Mouse (Mus musculus): ENCODE data around the gene Cd300ld5. TPM values are rescaled to one million over a fixed set of nuclear protein-coding genes. Genes with fewer than 3 reads are reported as not detected.

Gene Cd300ld5
- total RNA-seq (2023), result 6.3 and 17.1 TPM in 2 replicates

DNA sequence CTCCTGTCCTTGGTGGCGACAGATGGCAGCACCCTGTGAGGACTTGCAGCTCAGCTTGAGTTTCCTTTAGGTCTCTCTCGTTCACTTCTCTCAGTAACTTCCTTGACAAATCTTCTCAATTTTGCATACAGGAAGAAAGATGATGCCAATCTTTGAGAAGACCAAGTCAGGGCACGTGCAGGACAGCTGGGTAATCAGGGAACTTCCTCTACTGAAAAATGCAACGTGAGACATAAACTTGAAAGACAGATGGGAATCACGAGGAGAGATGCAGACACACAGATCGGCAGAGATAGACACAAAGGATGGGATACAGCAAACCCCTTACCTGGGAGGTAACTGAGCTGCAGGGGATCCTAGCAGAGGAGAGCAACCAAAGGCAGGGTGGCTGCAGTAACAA lies at the start of gene Cd300ld5:
Gene Cd300ld5, minus strand, starts transcription at position 101 of the 400 bp plus-strand sequence.

DNA sequence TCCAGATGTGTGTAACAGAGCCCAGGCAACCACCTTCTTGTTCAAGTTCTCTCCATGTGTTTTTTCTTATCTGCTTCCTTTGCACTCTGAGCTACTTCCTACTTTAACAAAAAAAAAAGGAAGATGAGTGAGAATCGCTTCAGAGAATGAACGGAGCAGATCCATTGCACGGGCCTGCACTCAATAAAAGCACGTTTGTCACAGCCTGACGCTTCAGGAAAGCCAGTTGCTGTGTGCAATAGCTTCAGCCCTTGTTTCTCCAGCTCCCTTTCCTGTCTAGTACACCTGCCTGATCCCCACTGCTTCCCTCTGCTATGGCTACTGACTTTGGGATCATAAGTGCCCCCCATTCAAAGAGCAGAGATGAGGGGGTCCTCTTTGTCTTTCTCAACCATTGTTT lies 24.5 kb upstream of the Cd300ld5 start, which contains the start of gene Cd300e:
Gene Cd300e, minus strand, starts transcription at position 101 of the 400 bp plus-strand sequence.

GRCm38 (mm10) chr11:115048259-115048658 lies 10.7 kb upstream of the Cd300ld5 start, which contains the start of gene Cd300ld3:
Gene Cd300ld3 (minus strand): TSS chr11:115048409.

GRCm38 (mm10) chr11:115026912-115027311 lies 10.7 kb downstream of the Cd300ld5 start, which contains the start of gene Cd300ld4:
Gene Cd300ld4 (minus strand): TSS chr11:115027012.

DNA sequence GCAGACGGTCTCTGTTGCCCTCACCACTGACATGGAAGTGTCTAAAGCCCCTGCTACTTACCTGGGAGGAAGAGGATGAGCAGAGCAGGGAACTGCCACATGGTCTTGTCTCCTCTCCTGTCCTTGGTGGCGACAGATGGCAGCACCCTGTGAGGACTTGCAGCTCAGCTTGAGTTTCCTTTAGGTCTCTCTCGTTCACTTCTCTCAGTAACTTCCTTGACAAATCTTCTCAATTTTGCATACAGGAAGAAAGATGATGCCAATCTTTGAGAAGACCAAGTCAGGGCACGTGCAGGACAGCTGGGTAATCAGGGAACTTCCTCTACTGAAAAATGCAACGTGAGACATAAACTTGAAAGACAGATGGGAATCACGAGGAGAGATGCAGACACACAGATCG lies 21.5 kb downstream of the Cd300ld5 start, which contains the start of gene Cd300ld2:
Gene Cd300ld2, minus strand, starts transcription at position 101 of the 400 bp plus-strand sequence.

DNA sequence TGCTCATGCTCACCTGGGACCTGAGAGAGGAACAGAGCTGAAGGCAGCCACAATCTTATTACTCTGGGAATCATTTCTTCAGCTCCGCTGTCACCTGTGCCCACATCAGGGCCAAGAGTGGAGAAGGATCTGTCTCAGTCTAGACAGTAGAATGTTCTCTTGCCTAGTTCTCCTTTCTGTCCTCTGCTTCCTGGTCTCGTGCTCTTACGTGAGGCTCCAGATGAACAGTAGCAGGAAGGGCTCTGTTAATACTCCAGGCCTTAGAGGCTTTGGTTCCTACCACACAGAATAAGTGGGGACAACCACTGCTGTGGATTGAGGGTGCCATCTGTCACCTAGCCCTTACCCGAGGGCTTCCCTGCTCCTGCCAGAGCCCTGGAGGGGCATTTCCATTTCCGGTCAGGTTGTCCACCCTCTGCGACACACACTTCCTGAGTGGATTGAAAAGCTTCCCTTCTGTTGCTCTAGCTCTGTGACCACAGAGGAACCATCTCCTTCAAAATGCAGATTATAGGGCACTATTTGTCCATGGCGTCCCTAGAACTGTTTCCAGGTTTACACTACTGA lies 36.0 kb downstream of the Cd300ld5 start, which contains the start of gene Cd300c2:
Gene Cd300c2, minus strand, starts transcription at position 407 of the 567 bp plus-strand sequence.

GRCm38 (mm10) chr11:114989793-114990192 lies 47.8 kb downstream of the Cd300ld5 start, which contains the start of gene Cd300ld:
Gene Cd300ld (minus strand): TSS chr11:114989922.

Other genes starting within 250 kb of the Cd300ld5 start
- not detected in 2 replicates for gene Btbd17, start 241.8 kb downstream of the Cd300ld5 start, total RNA-seq (2023)
- gene Gpr142, start 238.8 kb downstream of the Cd300ld5 start, total RNA-seq (2023), result not detected in 2 replicates
- 5.0 and 7.0 TPM in 2 replicates for gene Gprc5c, start 186.6 kb downstream of the Cd300ld5 start, total RNA-seq (2023)
- gene Cd300a, start 147.7 kb downstream of the Cd300ld5 start, total RNA-seq (2023), result 61.7 and 68.2 TPM in 2 replicates
- gene Cd300lb, start 103.4 kb downstream of the Cd300ld5 start, total RNA-seq (2023), result 114 and 127 TPM in 2 replicates
- gene Cd300c, start 68.6 kb downstream of the Cd300ld5 start, total RNA-seq (2023), result 0.66 TPM in 1 of 2 replicates, not detected in the other
- 104 and 111 TPM in 2 replicates for gene Cd300ld, start 47.8 kb downstream of the Cd300ld5 start, total RNA-seq (2023)
- 61.3 and 64.0 TPM in 2 replicates for gene Cd300c2, start 35.9 kb downstream of the Cd300ld5 start, total RNA-seq (2023)
- gene Cd300ld2, start 21.6 kb downstream of the Cd300ld5 start, total RNA-seq (2023), result not detected in 2 replicates
- not detected in 2 replicates for gene Cd300ld4, start 10.8 kb downstream of the Cd300ld5 start, total RNA-seq (2023)
- 6.4 and 10.6 TPM in 2 replicates for gene Cd300ld3, start 10.6 kb upstream of the Cd300ld5 start, total RNA-seq (2023)
- 0.36 and 0.66 TPM in 2 replicates for gene Cd300e, start 24.4 kb upstream of the Cd300ld5 start, total RNA-seq (2023)
- 11.4 and 12.3 TPM in 2 replicates for gene Rab37, start 53.7 kb upstream of the Cd300ld5 start, total RNA-seq (2023)
- 194 and 231 TPM in 2 replicates for gene Cd300lf, start 96.2 kb upstream of the Cd300ld5 start, total RNA-seq (2023)
- 170 and 194 TPM in 2 replicates for gene Slc9a3r1, start 125.6 kb upstream of the Cd300ld5 start, total RNA-seq (2023)
- 40.2 and 61.4 TPM in 2 replicates for gene Tmem104, start 149.7 kb upstream of the Cd300ld5 start, total RNA-seq (2023)
- 18.7 and 19.1 TPM in 2 replicates for gene Nat9, start 150.1 kb upstream of the Cd300ld5 start, total RNA-seq (2023)
- not detected in 2 replicates for gene Grin2c, start 229.5 kb upstream of the Cd300ld5 start, total RNA-seq (2023)
- gene Fdxr, start 239.3 kb upstream of the Cd300ld5 start, total RNA-seq (2023), result 10.2 and 10.4 TPM in 2 replicates